ENCODE assay signal across 8 mouse cellular contexts in genomic region chr2:13572647-13573407, GRCm38 (mm10). TPM values are rescaled to one million over a fixed set of nuclear protein-coding genes. Genes with fewer than 3 reads are reported as not detected.
DNase-seq lines count a peak whose midpoint lies in the region; ATAC-seq lines count a peak whose summit lies in the region.

No protein-coding gene starts in this region.

- H3K4me1 ChIP-seq in heart, embryonic 14.5 days (ENCODE audit: control insufficient read depth in 2 of 2, insufficient read depth in 2 of 2, low read length in 2 of 2): peaks cover 9 to 16% of the 10 kb centered on the region in 2 experiments
- H3K4me1 ChIP-seq in hindbrain, embryonic 10.5 days (replicated peaks): peaks cover 37% of the 10 kb centered on the region
- H3K4me1 ChIP-seq in megakaryocyte, embryonic 14.5 days: peaks cover 48% of the 10 kb centered on the region

- peak overlapping the region; percentile 97 for H3K9ac ChIP-seq in heart, embryonic 14.5 days (ENCODE audit: low read length)

- peaks cover 22% of the 10 kb centered on the region for H3K36me3 ChIP-seq in heart, embryonic 14.5 days (ENCODE audit: control insufficient read depth, insufficient read depth, low read length)
- peaks cover 19% of the 10 kb centered on the region for H3K36me3 ChIP-seq in hindbrain, embryonic 10.5 days
- H3K36me3 ChIP-seq in megakaryocyte, embryonic 14.5 days (replicated peaks; ENCODE audit: low read length): peaks cover 2% of the 10 kb centered on the region

- no peak for ATAC-seq in heart, embryonic 14.5 days (ENCODE audit: insufficient number of reproducible peaks, insufficient read depth, low FRiP score, low read depth)

- peak overlapping the region; percentile 98 to 99 for H3K27ac ChIP-seq in heart, embryonic 14.5 days (replicated peaks in 1 of 2; ENCODE audit: control insufficient read depth in 1 of 2, insufficient read depth in 1 of 2, low read depth in 2 of 2, low read length in 2 of 2)
- peak overlapping the region; percentile 98 for H3K27ac ChIP-seq in hindbrain, embryonic 10.5 days

- H3K27me3 ChIP-seq in heart, embryonic 14.5 days (ENCODE audit: control insufficient read depth, insufficient read depth, low read length): no peaks in the 10 kb centered on the region
- H3K27me3 ChIP-seq in hindbrain, embryonic 10.5 days (ENCODE audit: insufficient read depth, poor library complexity, severe bottlenecking): no peaks in the 10 kb centered on the region; the same call in 1 of the 2 replicates
- peaks cover 70% of the 10 kb centered on the region for H3K27me3 ChIP-seq in megakaryocyte, embryonic 14.5 days (replicated peaks)

- WGBS in heart, embryonic 14.5 days: 13% methylated on average over 12 of the region's 12 CpGs
- WGBS in hindbrain, embryonic 10.5 days: 5% methylated on average over 12 of the region's 12 CpGs

- DNase-seq in heart, postnatal 4 days: no peak
- peak; percentile 68 for DNase-seq in MEL-GATA-1-ER (ENCODE audit: extremely low read depth, low read depth)
- DNase-seq in hindbrain, embryonic 10.5 days (ENCODE audit: low spot score): no peak
- DNase-seq in T-cell, adult 2 months (ENCODE audit: low spot score): no peak
- no peak for DNase-seq in cerebellum, postnatal 4 days (ENCODE audit: low spot score in 2 of 2)
- no peak for DNase-seq in frontal cortex, postnatal 36 days (ENCODE audit: low spot score in 2 of 2)

- H3K4me3 ChIP-seq in heart, embryonic 14.5 days (ENCODE audit: control insufficient read depth in 1 of 2, insufficient read depth in 1 of 2, low read depth in 1 of 2, low read length in 2 of 2): peak overlapping the region; percentile 88 to 94
- peak overlapping the region; percentile 96 for H3K4me3 ChIP-seq in hindbrain, embryonic 10.5 days
- peak overlapping the region; percentile 95 for H3K4me3 ChIP-seq in megakaryocyte, embryonic 14.5 days (replicated peaks)

- H3K4me2 ChIP-seq in heart, embryonic 14.5 days (ENCODE audit: low read length): peak overlapping the region; percentile 66

- H3K9me3 ChIP-seq in heart, embryonic 14.5 days (ENCODE audit: control insufficient read depth, low read length): no peaks in the 10 kb centered on the region
- no peaks in the 10 kb centered on the region for H3K9me3 ChIP-seq in hindbrain, embryonic 10.5 days
- no peaks in the 10 kb centered on the region for H3K9me3 ChIP-seq in megakaryocyte, embryonic 14.5 days

RNA-seq across cellular contexts. Expression of gene Vim, which starts 0.9 kb away (rescaled TPM):
- polyA plus RNA-seq in heart, embryonic 14.5 days (2014; fragmentation: Nextera tagmentation; extraction: Ambion mirVana): 998 and 1,081 TPM in 2 replicates
- 1,000 to 10,000 TPM; 1,329 to 1,381 TPM for total RNA-seq in heart, postnatal 4 days (2021)
- 1,007 and 1,152 TPM in 2 replicates for polyA plus RNA-seq in hindbrain, embryonic 10.5 days (2016; fragmentation: Nextera tagmentation; extraction: Ambion mirVana)
- 168 and 727 TPM in 2 replicates for polyA plus RNA-seq in megakaryocyte, embryonic 14.5 days (2012; ENCODE audit: insufficient read depth, low replicate concordance)

RNA-seq across cellular contexts. Expression of gene Trdmt1, which starts 28.4 kb away (rescaled TPM):
- polyA plus RNA-seq in heart, embryonic 14.5 days (2014; fragmentation: Nextera tagmentation; extraction: Ambion mirVana): 10.0 and 11.8 TPM in 2 replicates
- total RNA-seq in heart, postnatal 4 days (2021): 10 to 100 TPM; 11.3 to 14.4 TPM
- 8.4 and 8.7 TPM in 2 replicates for polyA plus RNA-seq in hindbrain, embryonic 10.5 days (2016; fragmentation: Nextera tagmentation; extraction: Ambion mirVana)
- 0.82 TPM in 1 of 2 replicates, not detected in the other for polyA plus RNA-seq in megakaryocyte, embryonic 14.5 days (2012; ENCODE audit: insufficient read depth, low replicate concordance)
